Mouse (Mus musculus) induced T-regulatory cell, adult 2 months (primary cell): ENCODE measurements at regions not wholly inside any gene's neighbourhood (a gene's known extent, or its start where the extent isn't known, plus 50 kb on each side); places are given as distances from the start of the nearest gene placed in this dataset.

Experiments
- DNase-seq: peaks from one replicate; pipeline ENCODE4 v3.0.0-alpha.2; 2012; ENCODE audit warnings: low read depth

GRCm38 (mm10) chr6:51182771-51183284 lies 249.6 kb upstream of the Nfe2l3 start:
- DNase-seq = peak; percentile 12

GRCm38 (mm10) chr6:51183576-51184420 lies 248.7 kb upstream of the Nfe2l3 start:
- peak; percentile 12 for DNase-seq

GRCm38 (mm10) chr6:51184500-51184899 lies 248.0 kb upstream of the Nfe2l3 start:
- DNase-seq = peak; percentile 8

GRCm38 (mm10) chr6:51185201-51185600 lies 247.3 kb upstream of the Nfe2l3 start:
- no peak for DNase-seq

GRCm38 (mm10) chr6:51189173-51189572 lies 243.3 kb upstream of the Nfe2l3 start:
- no peak for DNase-seq

- DNase-seq = no peak
These were observed 239.6 kb upstream of the Nfe2l3 start for GRCm38 (mm10) chr6:51192826-51193225.

DNA sequence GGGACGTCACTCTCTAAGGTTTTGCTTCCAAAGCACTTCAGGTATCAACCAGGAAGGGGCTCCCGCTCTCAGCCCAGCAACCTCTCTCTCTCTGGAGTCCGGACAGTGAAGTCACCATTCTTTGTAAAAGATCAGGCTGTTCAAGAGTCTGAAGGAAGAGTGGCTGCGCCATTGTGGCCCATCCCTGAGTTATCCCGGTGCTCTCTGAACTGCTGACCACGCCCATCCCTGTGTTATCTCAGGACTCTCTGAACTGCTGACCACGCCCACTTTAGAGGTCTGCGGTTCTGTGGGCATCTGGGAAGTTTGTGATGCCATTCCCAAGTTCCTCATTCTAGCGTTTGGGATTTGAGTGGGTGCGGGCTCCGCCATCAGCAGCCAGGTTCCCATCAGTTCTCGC lies 239.1 kb upstream of the Nfe2l3 start:
- DNase-seq = no peak

DNA sequence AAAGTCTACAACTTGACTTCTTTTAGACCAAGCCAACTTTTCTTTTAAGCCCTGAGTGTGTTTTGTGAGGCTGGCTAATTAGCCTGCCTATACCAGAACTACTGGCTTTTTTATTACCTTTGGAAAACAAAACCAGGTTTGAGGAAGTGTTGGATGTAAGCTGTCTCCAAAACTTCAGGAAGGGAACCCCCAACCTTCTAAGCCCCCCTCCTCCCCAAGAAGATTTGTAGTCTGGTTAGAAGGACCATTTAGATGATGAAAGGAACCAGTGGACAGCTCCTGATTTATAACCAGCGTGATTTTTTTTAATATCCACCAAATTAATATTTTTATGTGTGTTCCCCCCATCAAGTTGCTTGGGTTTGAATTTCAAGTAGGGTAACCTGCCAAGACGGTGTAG lies 236.1 kb upstream of the Nfe2l3 start:
- DNase-seq = no peak

GRCm38 (mm10) chr6:51197000-51197774 lies 235.3 kb upstream of the Nfe2l3 start:
- no peak for DNase-seq

DNA sequence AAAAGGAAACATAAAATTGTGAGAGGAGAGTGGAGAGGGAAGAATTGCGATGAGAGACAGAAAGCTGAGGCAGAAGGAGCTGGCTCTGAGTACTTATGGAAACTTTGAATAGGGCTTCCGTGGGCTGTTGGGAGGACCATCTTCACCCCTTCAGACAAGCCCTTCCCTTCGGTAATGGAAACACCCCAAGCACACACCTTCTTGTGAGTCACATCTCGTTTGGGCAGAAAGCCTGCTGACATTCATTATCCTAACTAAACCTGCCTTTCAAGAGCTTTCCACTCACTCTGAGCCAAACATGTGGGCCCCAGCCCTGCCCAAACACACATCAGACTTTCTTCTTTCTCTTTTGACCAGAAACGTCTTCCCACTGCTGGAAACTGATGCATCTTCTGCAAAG lies 232.3 kb upstream of the Nfe2l3 start:
- DNase-seq = peak; percentile 16

GRCm38 (mm10) chr6:51200837-51201236 lies 231.6 kb upstream of the Nfe2l3 start:
- no peak for DNase-seq

DNA sequence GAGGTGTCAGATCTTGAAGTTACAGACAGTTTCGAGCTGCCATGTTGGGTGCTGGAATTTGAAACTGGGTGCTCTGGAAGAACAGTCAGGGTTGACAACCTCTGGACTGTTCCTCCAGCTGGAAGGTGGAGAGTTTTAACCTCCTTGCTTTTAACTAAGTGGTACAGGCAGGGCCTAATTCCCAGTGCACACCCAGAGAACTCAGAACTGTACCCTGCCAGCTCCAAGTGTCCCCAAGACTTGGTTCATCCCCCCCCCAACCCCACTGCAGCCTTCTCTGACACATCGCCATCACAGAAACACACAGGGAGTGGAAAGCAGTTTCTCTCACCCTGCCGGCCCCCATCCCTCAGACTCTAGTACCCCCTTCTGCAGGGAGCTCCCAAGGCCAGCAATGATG lies 228.2 kb upstream of the Nfe2l3 start:
- no peak for DNase-seq

DNA sequence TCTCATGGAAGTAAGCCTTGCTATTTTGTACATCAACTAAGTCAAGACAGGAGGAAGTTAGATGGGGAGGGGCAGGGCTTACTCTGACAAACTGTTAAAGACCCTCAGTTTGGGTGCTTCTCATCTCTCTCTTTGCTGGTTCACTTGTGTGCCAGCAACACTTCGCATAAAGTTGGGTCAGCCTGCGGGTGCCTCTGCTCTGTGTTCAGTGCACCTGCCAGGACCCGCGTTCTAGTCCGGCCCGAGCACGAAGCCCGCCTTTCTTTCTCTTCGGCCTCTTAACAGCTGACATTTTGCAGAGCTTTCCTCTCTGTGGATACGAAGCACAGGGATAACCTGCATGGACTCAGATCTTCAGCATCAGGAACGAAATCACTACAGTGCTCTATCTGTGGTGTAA lies 227.1 kb upstream of the Nfe2l3 start:
- no peak for DNase-seq

DNA sequence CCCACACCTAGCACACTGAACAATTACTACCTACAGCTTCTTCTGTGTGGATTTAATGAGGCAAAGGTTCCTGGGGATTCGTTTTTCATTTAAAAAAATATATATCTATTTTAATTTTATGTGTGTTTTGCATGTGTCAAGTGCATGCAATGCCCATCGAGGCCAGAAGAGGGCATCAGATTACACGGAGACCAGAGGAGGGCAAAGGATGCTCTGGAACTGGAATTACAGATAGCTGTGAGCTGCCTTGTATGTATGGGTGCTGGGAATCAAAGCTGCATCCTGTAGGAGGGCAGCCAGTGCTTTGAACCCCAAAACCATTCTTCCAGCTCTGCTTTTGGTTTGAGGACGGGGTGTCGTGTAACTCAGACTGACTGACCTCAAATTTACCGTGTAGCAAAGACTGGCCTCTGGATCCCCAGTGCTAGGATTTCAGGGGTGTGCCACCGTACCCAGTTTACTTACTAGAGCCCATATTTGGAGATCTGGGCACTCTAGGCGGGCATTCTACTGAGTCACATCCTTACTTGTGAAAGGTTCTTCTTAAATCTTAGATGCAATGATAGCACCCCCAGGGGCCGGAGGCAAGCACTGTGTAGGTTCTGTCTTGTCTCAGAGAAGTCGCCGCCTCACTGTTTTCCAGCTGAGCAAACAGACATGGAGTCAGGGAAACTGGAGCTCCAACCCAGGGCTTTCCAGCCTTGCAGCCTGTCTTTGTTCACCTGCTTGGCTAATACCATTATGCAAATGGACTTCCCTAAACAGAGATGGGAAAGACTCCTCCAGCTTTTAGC lies 225.6 kb upstream of the Nfe2l3 start:
- DNase-seq = peak; percentile 78

GRCm38 (mm10) chr6:51207587-51208361 lies 224.7 kb upstream of the Nfe2l3 start:
- peak; percentile 20 for DNase-seq

GRCm38 (mm10) chr6:51208660-51209396 lies 223.6 kb upstream of the Nfe2l3 start:
- DNase-seq = peak; percentile 92

DNA sequence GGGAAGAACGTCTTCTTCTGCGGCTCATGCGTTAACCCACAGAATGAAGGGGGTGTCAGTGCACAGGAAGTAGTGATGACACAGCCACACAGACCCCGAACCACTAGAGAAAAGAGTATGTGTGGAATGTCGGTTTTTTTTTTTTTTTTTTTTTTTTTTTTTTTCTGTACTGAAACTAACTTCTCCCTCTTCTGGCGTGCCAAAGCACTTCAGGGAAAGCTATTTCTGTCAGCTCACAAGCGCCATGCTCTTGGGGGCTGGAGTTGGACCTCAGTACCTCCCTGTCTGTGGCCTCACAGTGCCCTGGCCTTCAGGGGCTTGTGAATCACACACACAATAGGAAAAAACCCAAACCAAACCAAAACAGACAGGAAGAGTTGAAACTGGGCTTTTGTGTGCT lies 221.1 kb upstream of the Nfe2l3 start:
- DNase-seq = peak; percentile 5

DNA sequence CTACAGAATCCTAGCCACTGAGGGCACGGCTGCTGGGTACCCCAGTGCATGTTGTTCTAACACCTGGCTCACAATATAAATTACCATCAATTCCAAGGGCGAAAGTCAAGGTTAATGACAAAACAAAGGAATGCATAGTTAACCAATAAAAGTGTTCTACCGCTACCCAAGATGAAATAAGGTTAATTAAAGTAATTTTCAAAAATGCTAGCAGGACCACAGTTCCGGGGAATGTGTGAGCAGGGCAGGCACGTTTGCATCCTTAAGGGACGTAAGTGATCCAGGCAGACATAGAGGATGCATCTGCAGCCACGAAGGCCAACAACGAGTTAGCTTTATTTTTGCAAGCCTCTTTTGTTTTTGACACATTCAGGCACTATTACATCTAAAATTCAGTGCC lies 220.3 kb upstream of the Nfe2l3 start:
- DNase-seq = no peak

GRCm38 (mm10) chr6:51215371-51215770 lies 217.1 kb upstream of the Nfe2l3 start:
- no peak for DNase-seq

DNA sequence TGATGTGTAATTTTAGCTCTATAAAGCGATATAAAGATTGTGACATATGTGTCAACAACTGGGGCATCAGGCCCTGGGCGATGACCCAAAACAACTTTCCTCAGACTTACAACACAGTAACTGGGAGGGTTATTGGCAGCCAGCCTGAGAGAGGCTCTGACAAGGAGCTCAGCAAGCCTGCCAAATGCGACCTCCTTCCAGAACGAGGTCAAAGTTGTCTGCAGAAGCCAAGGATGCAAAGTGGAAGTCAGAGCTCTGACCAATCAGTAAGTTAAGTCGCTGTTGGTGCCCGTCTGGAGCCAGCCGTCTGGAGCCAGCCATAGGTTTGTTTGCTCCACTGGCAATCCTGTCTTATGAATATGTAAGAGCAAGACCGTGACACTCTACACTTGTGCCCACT lies 216.0 kb upstream of the Nfe2l3 start:
- DNase-seq = no peak

DNA sequence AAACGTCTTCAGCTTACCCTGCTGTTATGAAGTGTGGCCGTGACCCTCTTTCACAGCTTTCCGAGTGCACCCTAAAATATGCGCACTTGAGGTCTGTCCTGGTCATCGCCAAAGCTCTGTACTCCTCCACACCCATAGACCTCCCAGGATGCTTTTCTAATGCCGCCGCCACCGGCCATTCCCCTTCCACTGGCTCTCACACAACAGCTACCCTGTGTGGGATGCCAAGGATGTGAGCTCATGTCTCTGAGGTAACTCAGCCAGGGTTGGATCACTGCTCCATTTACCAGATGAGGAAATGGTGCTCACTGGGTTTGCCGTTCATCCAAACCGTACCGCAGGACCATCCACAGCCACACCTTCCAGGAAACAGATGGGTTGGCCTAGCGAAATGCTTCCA lies 212.8 kb upstream of the Nfe2l3 start:
- DNase-seq = no peak
